Mouse (Mus musculus) liver, embryonic 12.5 days (tissue): ENCODE measurements around the gene Ntng1. TPM values are rescaled to one million over a fixed set of nuclear protein-coding genes. Genes with fewer than 3 reads are reported as not detected.

Experiments used
- ATAC-seq: fragments of 200-750 bp; cut with Nextera tagmentation; 2 replicates; pipeline ENCODE4 v1.8.0; 2017; ENCODE audit warnings: moderate number of reproducible peaks, mild to moderate bottlenecking, moderate library complexity
- H3K27ac ChIP-seq: fragments of 300-500 bp; sonication (generic); 2 replicates; pipeline ENCODE4 v1.5.1; 2016; ENCODE audit warnings: mild to moderate bottlenecking
- H3K27me3 ChIP-seq: fragments of 300-500 bp; sonication (generic); replicated peaks from 2 replicates; pipeline ENCODE4 v1.6.1; 2016; ENCODE audit warnings: mild to moderate bottlenecking, moderate library complexity
- H3K36me3 ChIP-seq: fragments of 300-500 bp; sonication (generic); 2 replicates; pipeline ENCODE4 v1.6.1; 2016; ENCODE audit warnings: mild to moderate bottlenecking, moderate library complexity
- H3K4me1 ChIP-seq: fragments of 300-500 bp; sonication (generic); 2 replicates; pipeline ENCODE4 v1.6.1; 2016
- H3K4me2 ChIP-seq: fragments of 300-500 bp; sonication (generic); 2 replicates; pipeline ENCODE4 v1.6.1; 2016; ENCODE audit warnings: mild to moderate bottlenecking, moderate library complexity
- H3K4me3 ChIP-seq: fragments of 300-500 bp; sonication (generic); 2 replicates; pipeline ENCODE4 v1.5.1; 2016; ENCODE audit warnings: mild to moderate bottlenecking, moderate library complexity
- H3K9ac ChIP-seq: fragments of 300-500 bp; sonication (generic); 2 replicates; pipeline ENCODE4 v1.6.1; 2016; ENCODE audit warnings: mild to moderate bottlenecking, moderate library complexity
- H3K9me3 ChIP-seq: fragments of 300-500 bp; sonication (generic); replicated peaks from 2 replicates; pipeline ENCODE4 v1.6.1; 2016; ENCODE audit warnings: mild to moderate bottlenecking, moderate library complexity
- WGBS: fragments of 180-500 bp; shearing (Covaris S2); methylation state at CpG from one replicate; pipeline ENCODE4 v1.1.7; 2016; ENCODE audit not compliant: insufficient replicate concordance; 5-methylcytosine and 5-hydroxymethylcytosine counted together
- polyA plus RNA-seq: library from polyadenylated mRNA; unstranded; fragments of >200 nt; fragmentation: Nextera tagmentation; extraction: Ambion mirVana; gene quantifications from 2 replicates; pipeline ENCODE4 v1.2.1, GENCODE M21; 2016

Ntng1 gene
- polyA plus RNA-seq, 1 experiment from 2014 or later: 0.20 TPM

- ATAC-seq: no peak
- no peaks in the 10 kb centered on the region for H3K9me3 ChIP-seq
- H3K4me1 ChIP-seq: no peaks in the 10 kb centered on the region
- H3K4me2 ChIP-seq: no peak overlapping the region
- no peak overlapping the region for H3K9ac ChIP-seq
- WGBS: 51% methylated on average over 6 of the region's 6 CpGs
- H3K27ac ChIP-seq: no peak overlapping the region
- H3K27me3 ChIP-seq: no peaks in the 10 kb centered on the region
- no peak overlapping the region for H3K4me3 ChIP-seq
- no peaks in the 10 kb centered on the region for H3K36me3 ChIP-seq
Measured at GRCm38 (mm10) chr3:110129607-110130006, 14.2 kb downstream of the Ntng1 start.

- no peaks in the 10 kb centered on the region for H3K9me3 ChIP-seq
- H3K4me2 ChIP-seq: no peak overlapping the region
- no peak overlapping the region for H3K27ac ChIP-seq
- H3K27me3 ChIP-seq: no peaks in the 10 kb centered on the region
- H3K9ac ChIP-seq: no peak overlapping the region
- no peak overlapping the region for H3K4me3 ChIP-seq
- ATAC-seq: no peak
- no peaks in the 10 kb centered on the region for H3K4me1 ChIP-seq
- WGBS: 25% methylated on average over 2 of the region's 2 CpGs
- H3K36me3 ChIP-seq: no peaks in the 10 kb centered on the region
Measured at GRCm38 (mm10) chr3:110105982-110106381, 37.8 kb downstream of the Ntng1 start.

- Histone ChIP-seq H3K4me3 (no peak overlapping the region), H3K9ac (no peak overlapping the region), H3K4me1 (no peaks in the 10 kb centered on the region), H3K27me3 (no peaks in the 10 kb centered on the region), H3K4me2 (no peak overlapping the region), H3K36me3 (no peaks in the 10 kb centered on the region), H3K9me3 (no peaks in the 10 kb centered on the region), H3K27ac (no peak overlapping the region)
- WGBS: 54% methylated on average over 2 of the region's 2 CpGs
- ATAC-seq: no peak
Measured at GRCm38 (mm10) chr3:110094407-110094806, 49.4 kb downstream of the Ntng1 start.

- no peaks in the 10 kb centered on the region for H3K27me3 ChIP-seq
- H3K9me3 ChIP-seq: no peaks in the 10 kb centered on the region
- no peak overlapping the region for H3K9ac ChIP-seq
- no peaks in the 10 kb centered on the region for H3K36me3 ChIP-seq
- ATAC-seq: no peak
- no peaks in the 10 kb centered on the region for H3K4me1 ChIP-seq
- no peak overlapping the region for H3K4me3 ChIP-seq
- H3K4me2 ChIP-seq: no peak overlapping the region
- 43% methylated on average over 3 of the region's 3 CpGs for WGBS
- no peak overlapping the region for H3K27ac ChIP-seq
Measured at GRCm38 (mm10) chr3:110094003-110094402, 49.8 kb downstream of the Ntng1 start.

GRCm38 (mm10) chr3:110092521-110092920 is 51.3 kb downstream of the Ntng1 start:
- Histone ChIP-seq H3K27ac (no peak overlapping the region), H3K9me3 (no peaks in the 10 kb centered on the region), H3K4me3 (no peak overlapping the region), H3K4me2 (no peak overlapping the region), H3K9ac (no peak overlapping the region), H3K36me3 (no peaks in the 10 kb centered on the region), H3K4me1 (no peaks in the 10 kb centered on the region), H3K27me3 (no peaks in the 10 kb centered on the region)
- ATAC-seq: no peak
- WGBS: 67% methylated on average over 3 of the region's 3 CpGs

- H3K9ac ChIP-seq: no peak overlapping the region
- no peaks in the 10 kb centered on the region for H3K9me3 ChIP-seq
- H3K27ac ChIP-seq: no peak overlapping the region
- 67% methylated on average over 6 of the region's 6 CpGs for WGBS
- ATAC-seq: no peak
- H3K27me3 ChIP-seq: no peaks in the 10 kb centered on the region
- no peaks in the 10 kb centered on the region for H3K36me3 ChIP-seq
- H3K4me3 ChIP-seq: no peak overlapping the region
- no peak overlapping the region for H3K4me2 ChIP-seq
- H3K4me1 ChIP-seq: no peaks in the 10 kb centered on the region
Measured at GRCm38 (mm10) chr3:110087189-110087588, 56.6 kb downstream of the Ntng1 start.

GRCm38 (mm10) chr3:110085336-110085735 is 58.5 kb downstream of the Ntng1 start:
- Histone ChIP-seq H3K27ac (no peak overlapping the region), H3K9ac (no peak overlapping the region), H3K9me3 (no peaks in the 10 kb centered on the region), H3K4me2 (no peak overlapping the region), H3K27me3 (no peaks in the 10 kb centered on the region), H3K4me1 (no peaks in the 10 kb centered on the region), H3K36me3 (no peaks in the 10 kb centered on the region), H3K4me3 (no peak overlapping the region)
- no peak for ATAC-seq
- WGBS: 53% methylated on average over 2 of the region's 2 CpGs

- Histone ChIP-seq H3K27ac (no peak overlapping the region), H3K4me1 (no peaks in the 10 kb centered on the region), H3K9ac (no peak overlapping the region), H3K9me3 (no peaks in the 10 kb centered on the region), H3K4me2 (no peak overlapping the region), H3K36me3 (no peaks in the 10 kb centered on the region), H3K27me3 (no peaks in the 10 kb centered on the region), H3K4me3 (no peak overlapping the region)
- WGBS: 62% methylated on average over 6 of the region's 6 CpGs
- no peak for ATAC-seq
Measured at GRCm38 (mm10) chr3:110064709-110065256, 79.0 kb downstream of the Ntng1 start.

- no peak for ATAC-seq
- Histone ChIP-seq H3K4me1 (no peaks in the 10 kb centered on the region), H3K9ac (no peak overlapping the region), H3K27ac (no peak overlapping the region), H3K27me3 (no peaks in the 10 kb centered on the region), H3K36me3 (no peaks in the 10 kb centered on the region), H3K4me3 (no peak overlapping the region), H3K4me2 (no peak overlapping the region), H3K9me3 (no peaks in the 10 kb centered on the region; the same call in 1 of the 2 replicates)
- 82% methylated on average over 6 of the region's 6 CpGs for WGBS
Measured at GRCm38 (mm10) chr3:110055915-110056314, 87.9 kb downstream of the Ntng1 start.

- H3K4me3 ChIP-seq: no peak overlapping the region
- no peak overlapping the region for H3K9ac ChIP-seq
- H3K36me3 ChIP-seq: no peaks in the 10 kb centered on the region
- no peak for ATAC-seq
- H3K4me1 ChIP-seq: no peaks in the 10 kb centered on the region
- no peak overlapping the region for H3K27ac ChIP-seq
- no peak overlapping the region for H3K4me2 ChIP-seq
- peaks cover 3% of the 10 kb centered on the region; the same call in 1 of the 2 replicates for H3K9me3 ChIP-seq
- H3K27me3 ChIP-seq: no peaks in the 10 kb centered on the region
- WGBS: 75% methylated on average over 6 of the region's 6 CpGs
Measured at GRCm38 (mm10) chr3:110055433-110055832, 88.4 kb downstream of the Ntng1 start.

GRCm38 (mm10) chr3:110054125-110054524 is 89.7 kb downstream of the Ntng1 start:
- no peaks in the 10 kb centered on the region for H3K27me3 ChIP-seq
- 64% methylated on average over 2 of the region's 2 CpGs for WGBS
- ATAC-seq: no peak
- H3K4me2 ChIP-seq: no peak overlapping the region
- no peaks in the 10 kb centered on the region for H3K4me1 ChIP-seq
- no peak overlapping the region for H3K9ac ChIP-seq
- H3K4me3 ChIP-seq: no peak overlapping the region
- H3K9me3 ChIP-seq: peaks cover 3% of the 10 kb centered on the region; the same call in 1 of the 2 replicates
- no peak overlapping the region for H3K27ac ChIP-seq
- no peaks in the 10 kb centered on the region for H3K36me3 ChIP-seq

GRCm38 (mm10) chr3:110048152-110048551 is 95.7 kb downstream of the Ntng1 start:
- Histone ChIP-seq H3K36me3 (no peaks in the 10 kb centered on the region), H3K4me2 (no peak overlapping the region), H3K4me1 (no peaks in the 10 kb centered on the region), H3K9me3 (0 out of 2 replicates have a peak, but pooled peaks cover 3% of the 10 kb centered on the region), H3K4me3 (no peak overlapping the region), H3K27ac (no peak overlapping the region), H3K27me3 (no peaks in the 10 kb centered on the region), H3K9ac (no peak overlapping the region)
- WGBS: 62% methylated on average over 6 of the region's 6 CpGs
- ATAC-seq: no peak

GRCm38 (mm10) chr3:110046750-110047149 is 97.1 kb downstream of the Ntng1 start:
- 76% methylated on average over 2 of the region's 2 CpGs for WGBS
- no peak for ATAC-seq
- Histone ChIP-seq H3K4me1 (no peaks in the 10 kb centered on the region), H3K9ac (no peak overlapping the region), H3K4me2 (no peak overlapping the region), H3K27me3 (no peaks in the 10 kb centered on the region), H3K9me3 (0 out of 2 replicates have a peak, but pooled peaks cover 3% of the 10 kb centered on the region), H3K27ac (no peak overlapping the region), H3K36me3 (no peaks in the 10 kb centered on the region), H3K4me3 (no peak overlapping the region)
